Mouse (Mus musculus) ovary, adult 2 months (tissue): Measurements from ENCODE around the gene Tmprss15. TPM values are rescaled to one million over a fixed set of nuclear protein-coding genes. Genes with fewer than 3 reads are reported as not detected.

Experiments
- polyA plus RNA-seq: library from polyadenylated mRNA; depleted of rRNA; stranded (reverse); fragments of >200 nt; gene quantifications from 2 replicates; pipeline ENCODE4 v1.2.3, GENCODE M21; 2012; rRNA removed

Tmprss15 gene
- polyA plus RNA-seq, result not detected in 2 replicates

DNA sequence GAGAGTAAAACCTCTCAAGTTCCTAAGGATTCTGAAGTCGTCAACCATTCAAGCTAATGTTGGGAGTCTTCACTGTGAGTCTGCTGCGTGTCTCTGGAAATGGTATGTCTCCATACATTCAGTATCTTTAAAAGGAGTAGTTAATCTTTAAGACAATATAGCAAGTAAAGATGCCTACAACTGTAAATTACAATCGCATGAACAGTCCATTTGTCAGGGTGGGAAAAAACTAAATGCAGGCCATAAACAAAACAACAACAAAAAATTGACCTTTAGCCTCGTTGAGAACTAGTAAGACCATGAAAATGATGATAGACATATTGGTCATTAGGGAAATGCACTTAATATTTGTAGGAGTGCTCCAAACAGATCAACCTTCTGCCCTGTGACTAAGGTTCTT lies at the start of gene Tmprss15:
TSS of gene Tmprss15 (minus strand) at position 101 of the 400 bp plus-strand sequence.

GRCm38 (mm10) chr16:78930382-78931286 lies 160.3 kb downstream of the Tmprss15 start, which contains the start of gene Chodl:
Gene Chodl (plus strand): TSS chr16:78930948.

Other genes starting within 250 kb of the Tmprss15 start
- 0.77 and 0.92 TPM in 2 replicates for gene Chodl, start 160.1 kb downstream of the Tmprss15 start, polyA plus RNA-seq